Mouse (Mus musculus): ENCODE results near the gene Jaml.

The Jaml gene

GRCm38 (mm10) chr9:45084556-45084955 lies 5.6 kb downstream of the Jaml start:
- peak; percentile 26 for DNase-seq

- peak; percentile 85 for DNase-seq
Observed at GRCm38 (mm10) chr9:45085741-45086690, 7.0 kb downstream of the Jaml start.

GRCm38 (mm10) chr9:45088040-45088439 lies 9.1 kb downstream of the Jaml start:
- no peak for DNase-seq

- DNase-seq = no peak
Observed at GRCm38 (mm10) chr9:45090811-45091210, 11.8 kb downstream of the Jaml start.

DNA sequence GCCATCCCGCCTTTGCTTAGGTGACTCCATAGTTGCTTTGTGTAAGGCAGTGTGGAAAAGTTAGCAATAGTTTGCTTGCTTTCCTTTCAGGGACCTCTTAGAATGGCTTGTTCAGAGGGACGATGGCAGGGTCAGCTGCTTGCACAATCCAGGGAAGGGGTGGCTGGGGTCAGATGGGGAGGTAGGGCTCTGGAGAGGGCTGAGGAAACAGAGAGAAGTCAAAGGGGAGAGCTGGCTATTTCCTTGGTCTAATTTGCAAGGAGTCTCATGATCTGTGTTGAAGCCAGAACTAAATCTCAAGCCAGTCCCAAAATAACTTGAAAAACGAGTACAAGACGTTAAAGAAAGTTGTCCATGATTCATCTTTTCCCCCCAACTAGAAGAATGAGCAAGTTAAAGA lies 13.7 kb downstream of the Jaml start:
- DNase-seq = no peak

GRCm38 (mm10) chr9:45095149-45095937 lies 16.4 kb downstream of the Jaml start:
- no peak for DNase-seq

- no peak for DNase-seq
Observed at GRCm38 (mm10) chr9:45097877-45098276, 18.9 kb downstream of the Jaml start.

DNA sequence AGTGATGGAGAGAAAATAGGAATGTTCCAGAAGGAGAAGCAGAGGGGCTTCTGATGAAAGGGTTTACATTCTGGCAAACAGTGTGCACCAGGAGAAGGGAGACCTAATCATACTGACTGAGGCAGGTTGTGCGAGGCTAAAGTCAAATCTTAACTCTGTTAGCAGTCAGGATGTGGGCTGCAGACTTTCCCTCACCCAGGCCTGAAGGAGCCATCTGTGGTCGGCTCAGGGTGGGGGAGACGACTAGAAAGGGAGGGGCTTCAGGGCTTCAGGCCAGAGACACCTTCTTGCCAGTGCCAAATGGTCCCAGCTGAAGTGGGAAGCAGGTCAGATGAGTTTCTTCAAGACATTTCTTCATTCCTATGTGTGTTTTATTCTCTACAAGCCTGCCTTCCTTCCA lies 19.4 kb downstream of the Jaml start:
- DNase-seq = no peak

DNA sequence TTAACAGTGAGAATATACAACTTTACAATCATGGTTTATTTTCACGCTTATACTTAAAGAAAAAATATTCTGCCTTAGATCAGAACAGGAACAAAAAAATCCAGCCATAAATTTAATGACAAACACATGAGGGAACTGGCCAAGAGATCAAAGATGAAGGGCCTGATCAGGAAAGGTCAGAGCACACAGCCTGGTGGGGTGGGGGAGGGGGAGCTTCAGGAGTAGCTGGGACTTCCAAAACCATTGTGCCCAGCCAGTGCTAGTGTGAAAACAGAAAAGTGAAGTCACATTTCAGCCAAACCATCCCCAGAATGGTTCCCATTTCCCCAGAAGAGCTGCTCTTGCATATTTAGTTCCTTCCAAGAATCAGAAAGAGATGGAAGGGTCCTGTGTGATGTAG lies 23.5 kb downstream of the Jaml start:
- DNase-seq = no peak

DNA sequence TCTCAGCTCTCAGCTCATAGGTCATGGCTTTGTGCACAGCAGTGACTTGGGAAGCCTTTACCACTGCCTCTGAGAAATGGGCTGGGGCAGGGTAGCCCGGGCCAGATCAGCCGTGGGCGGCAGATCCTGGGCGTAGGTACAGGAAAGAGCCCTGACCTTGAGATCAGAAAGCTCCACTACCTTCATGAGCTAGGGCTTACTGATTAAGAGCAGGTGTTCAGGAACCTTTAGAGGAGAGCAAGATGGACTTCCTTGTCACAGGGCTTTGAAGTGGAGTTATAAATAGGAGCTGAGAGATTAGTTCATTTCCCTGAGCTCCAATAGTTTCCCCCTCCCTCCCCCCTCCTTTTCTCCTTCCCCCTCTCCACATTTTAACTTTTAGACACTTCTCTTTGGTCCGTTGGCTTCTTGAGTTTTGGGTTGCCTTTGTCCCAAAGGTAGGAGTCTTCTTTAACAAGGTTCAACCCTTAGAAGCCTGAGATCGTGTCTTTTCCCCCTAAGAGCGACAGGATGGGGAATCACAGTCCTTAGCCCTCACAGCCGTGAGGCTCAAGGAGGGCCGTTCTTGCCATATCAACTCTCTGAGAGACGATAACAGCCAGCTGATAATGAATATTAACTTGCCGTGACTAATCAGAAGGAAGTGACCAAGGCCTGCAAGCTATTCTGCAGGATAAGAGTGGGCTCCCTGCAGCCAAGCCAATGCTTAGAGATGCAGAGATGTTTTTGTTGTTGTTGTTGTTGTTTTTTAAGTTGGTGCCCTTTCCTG lies 24.4 kb downstream of the Jaml start:
- no peak for DNase-seq

DNA sequence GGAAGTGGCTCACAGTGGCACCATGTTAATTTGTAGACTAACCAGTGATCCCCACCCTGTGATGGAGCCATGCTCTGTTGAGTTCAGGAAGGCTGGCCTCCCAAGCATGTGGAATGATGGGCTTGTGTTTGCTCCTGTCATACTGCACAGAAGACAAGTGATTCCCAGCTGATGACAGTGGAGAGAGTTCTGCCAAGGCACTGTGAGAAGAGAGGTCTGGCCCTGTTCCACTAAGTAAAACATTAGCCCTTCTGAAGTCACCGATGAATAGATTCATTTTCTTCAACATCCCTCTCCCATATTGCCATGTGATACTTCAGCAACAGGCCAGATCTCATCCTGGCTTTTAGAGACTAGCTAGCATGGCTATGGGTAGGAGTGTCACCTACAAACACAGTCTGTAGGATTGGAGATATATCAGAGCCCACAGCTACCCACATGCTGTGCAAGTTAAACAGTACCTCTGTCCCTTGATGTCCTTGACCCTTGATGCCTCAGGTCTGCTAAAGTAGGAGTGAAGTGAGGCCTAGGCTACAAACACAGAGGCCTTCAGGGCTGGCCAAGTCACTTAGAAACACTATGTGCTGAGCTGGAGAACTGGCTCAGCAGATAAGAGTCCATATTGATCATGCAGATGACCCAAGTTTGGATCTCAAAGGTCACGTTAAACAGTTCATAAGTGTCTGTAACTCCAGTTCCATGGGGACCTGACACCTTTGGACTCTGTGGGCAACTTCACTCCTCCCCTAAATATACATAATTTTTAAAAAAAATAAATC lies 26.8 kb downstream of the Jaml start:
- DNase-seq = no peak

DNA sequence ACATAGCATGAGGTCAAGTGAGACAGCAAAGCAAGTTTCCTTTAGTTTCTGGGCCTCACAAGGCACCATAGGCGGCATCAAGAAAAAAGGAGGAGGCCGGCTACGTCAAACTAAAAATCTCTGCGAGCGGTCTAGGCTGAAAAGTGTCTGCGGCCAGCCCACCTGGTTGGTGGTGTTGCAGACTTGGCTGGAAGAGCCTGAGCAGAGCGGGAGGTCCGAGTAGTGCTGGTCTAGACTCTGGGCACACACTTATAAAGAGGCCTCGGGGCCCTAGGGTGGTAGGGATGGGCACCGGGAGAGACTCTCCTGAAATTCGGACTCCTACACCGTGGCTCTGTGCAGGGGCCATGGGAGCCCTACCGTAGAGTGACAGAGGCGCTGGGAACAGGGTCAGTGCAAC lies 36.7 kb downstream of the Jaml start:
- peak; percentile 84 for DNase-seq

GRCm38 (mm10) chr9:45116819-45117218 lies 37.8 kb downstream of the Jaml start:
- no peak for DNase-seq

- peak; percentile 57 for DNase-seq
Observed at GRCm38 (mm10) chr9:45117741-45118431, 38.9 kb downstream of the Jaml start, which contains the start of gene Scn2b. TSS of gene Scn2b (plus strand) at chr9:45117782.

DNA sequence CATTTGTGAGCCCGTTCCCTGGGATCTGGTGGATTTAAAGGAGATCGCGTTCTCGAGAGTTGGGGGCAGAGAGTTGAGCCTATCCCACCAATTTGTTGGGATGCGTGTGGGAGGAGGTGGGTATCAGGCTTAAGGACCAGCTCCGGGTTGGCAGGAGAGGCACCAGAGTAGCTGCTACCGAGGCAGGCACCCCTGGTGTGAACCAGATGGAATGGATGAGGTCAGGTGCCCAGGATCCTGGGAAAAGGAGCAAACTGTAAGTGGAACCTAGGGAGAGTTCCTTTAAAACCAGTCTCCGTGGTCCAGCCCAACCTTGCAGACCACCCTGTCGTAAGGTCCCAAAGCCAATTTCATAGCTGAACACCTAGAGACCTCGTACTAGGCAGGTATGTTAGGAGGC lies 39.6 kb downstream of the Jaml start:
- DNase-seq = peak; percentile 88

DNA sequence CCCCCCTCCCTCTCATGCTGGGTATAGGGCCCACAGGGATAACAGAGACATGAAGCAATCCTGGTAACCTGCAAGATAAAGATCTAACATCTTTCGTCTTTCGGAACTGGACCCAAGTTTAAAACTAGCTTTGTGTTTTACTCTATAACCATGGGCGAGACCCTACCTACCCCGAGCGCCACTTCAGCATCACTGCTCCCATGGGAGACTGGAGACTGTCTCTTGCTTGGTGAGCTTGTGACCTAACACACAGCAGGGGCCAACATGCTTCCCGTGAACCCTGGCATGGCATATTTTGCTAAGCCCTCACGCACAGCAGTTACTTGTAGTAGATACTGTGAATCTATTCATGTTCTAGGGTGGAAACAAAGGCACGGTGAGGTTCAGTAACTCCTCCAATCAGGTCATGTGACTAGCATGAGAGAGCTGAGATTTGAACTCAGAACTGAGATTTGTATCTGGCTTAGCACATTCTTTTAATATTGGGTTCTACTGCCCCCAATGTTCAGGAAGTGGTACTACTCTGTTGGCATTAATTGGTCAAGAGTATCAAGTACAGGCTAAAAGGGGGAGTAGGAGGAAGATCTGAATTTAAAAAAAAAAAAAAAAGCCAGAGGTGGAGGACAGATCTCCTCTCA lies 40.5 kb downstream of the Jaml start:
- DNase-seq = peak; percentile 43

DNA sequence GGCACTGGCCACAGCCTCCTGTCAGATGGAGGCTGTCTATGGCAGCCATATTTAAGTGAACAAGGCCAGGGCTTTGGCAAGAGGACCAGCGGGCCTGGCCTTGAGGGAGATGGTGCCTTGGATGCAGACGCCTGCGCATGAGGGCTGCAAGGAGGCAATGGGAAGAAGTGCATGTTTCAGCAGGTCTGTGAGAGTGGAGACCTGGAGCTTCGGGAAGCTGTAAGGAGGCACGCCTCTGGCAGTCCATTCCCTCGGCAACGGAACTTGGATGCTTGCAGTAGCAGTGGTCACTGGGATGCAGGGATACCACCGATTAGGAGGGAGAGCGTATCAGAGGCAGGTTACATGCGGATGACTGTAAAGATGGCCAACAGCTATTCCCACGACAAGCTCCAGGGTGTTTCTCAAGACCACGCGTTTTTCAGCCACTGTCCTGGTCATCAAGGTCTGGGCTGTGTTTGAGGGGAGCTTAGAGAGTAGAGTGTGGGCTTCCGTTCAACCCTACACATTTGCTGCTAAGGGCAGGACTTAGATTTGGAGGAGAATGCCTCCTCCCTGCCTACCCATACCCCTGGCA lies 41.1 kb downstream of the Jaml start:
- DNase-seq = peak; percentile 49

GRCm38 (mm10) chr9:45120567-45120966 lies 41.6 kb downstream of the Jaml start:
- DNase-seq = no peak

GRCm38 (mm10) chr9:45121001-45121400 lies 42.0 kb downstream of the Jaml start:
- no peak for DNase-seq

- DNase-seq = peak; percentile 86
Observed at GRCm38 (mm10) chr9:45121769-45122168, 42.8 kb downstream of the Jaml start.

Data from cerebellum, adult 8-10 months (tissue).